Mouse (Mus musculus): ENCODE data around the gene Pcdh19.
A peak's percentile ranks its signal among the peaks of the same experiment; 100 is the strongest.

The Pcdh19 gene

GRCm38 (mm10) chrX:133657308-133658302 lies 31.2 kb downstream of the Pcdh19 start:
- DNase-seq (ENCODE audit: extremely low read depth, low read depth, low spot score): no peak

- no peak for DNase-seq (ENCODE audit: extremely low read depth, low read depth, low spot score)
Observed at GRCm38 (mm10) chrX:133655876-133656538, 32.8 kb downstream of the Pcdh19 start.

GRCm38 (mm10) chrX:133655196-133655595 lies 33.6 kb downstream of the Pcdh19 start:
- DNase-seq (ENCODE audit: extremely low read depth, low read depth, low spot score): no peak

GRCm38 (mm10) chrX:133653071-133653470 lies 35.7 kb downstream of the Pcdh19 start:
- no peak for DNase-seq (ENCODE audit: extremely low read depth, low read depth, low spot score)

DNA sequence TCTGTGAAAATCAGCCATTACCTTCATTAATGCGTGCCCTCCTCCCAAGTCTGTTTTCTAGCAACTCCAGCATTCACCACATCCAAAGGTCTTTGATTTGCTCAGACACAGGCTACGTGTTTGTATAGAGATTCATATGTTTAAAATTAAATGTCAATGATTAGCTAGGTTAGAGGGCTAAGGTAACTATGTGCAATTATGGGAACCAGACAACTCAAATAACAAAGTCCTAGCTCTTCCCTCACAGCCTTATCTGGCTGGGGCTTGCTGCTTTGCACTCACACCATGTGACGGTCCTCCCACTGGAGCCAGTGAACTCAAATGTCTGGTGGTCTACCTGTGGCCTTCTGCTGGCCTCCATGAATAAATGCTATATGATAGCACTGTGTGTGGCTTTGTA lies 38.4 kb downstream of the Pcdh19 start:
- no peak for DNase-seq (ENCODE audit: extremely low read depth, low read depth, low spot score)

DNA sequence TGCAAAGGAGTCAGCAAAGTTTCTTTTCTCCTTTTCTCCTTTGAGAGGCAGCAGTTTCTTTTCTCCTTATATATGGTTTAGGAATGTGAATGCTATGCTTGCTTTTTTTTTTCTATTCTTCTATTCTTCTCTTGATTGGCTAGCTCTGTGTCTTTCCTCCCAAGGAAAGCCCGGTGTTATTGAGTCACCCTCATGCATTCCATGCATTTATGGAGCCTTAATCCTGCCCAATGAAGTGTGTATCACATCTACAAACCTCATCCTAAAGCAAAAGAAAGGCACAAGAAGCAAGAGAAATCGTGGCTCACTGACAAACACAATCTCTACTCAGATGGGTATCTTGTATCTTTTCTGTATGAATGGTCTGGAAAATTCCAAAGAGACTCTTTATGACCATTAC lies 41.0 kb downstream of the Pcdh19 start:
- DNase-seq (ENCODE audit: extremely low read depth, low read depth, low spot score): no peak

DNA sequence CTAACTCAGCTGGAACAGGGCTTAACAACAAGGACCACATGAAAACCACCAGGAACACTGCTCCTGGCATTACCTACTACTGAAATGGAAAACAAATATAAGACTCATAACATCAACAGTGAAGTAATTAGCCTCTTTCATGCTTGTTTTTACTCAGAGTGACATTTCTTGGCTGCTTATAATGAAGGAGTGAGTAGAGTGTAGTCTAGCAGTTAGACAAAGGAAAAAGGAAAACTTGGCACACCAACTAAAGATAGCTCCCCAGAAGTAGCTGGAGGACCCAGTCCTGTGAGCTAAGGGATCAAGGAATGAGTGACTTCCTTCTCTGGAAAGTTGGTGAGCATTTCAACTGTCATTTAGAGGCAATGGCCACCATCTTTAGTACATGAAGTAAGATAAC lies 49.3 kb downstream of the Pcdh19 start:
- DNase-seq (ENCODE audit: extremely low read depth, low read depth, low spot score): no peak

DNA sequence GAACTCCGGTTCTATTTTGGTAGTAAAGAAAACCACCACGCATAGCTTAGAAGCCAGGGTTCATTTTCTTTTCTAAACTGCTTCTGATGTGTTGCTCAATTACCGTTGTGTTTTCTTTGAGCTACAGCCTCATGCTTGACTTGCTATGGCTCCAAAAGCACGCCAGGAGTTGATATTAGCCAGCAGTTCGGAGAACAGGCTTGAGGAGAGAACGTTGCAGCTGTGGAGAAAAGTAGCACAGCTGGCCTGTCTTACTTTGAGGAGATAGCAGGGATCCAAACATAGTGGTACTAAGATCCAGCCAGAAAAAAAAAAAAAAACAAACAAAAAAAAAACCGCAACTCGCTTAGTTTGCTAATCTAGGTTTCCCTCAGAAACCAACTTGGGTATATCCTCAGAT lies 59.2 kb downstream of the Pcdh19 start:
- no peak for DNase-seq (ENCODE audit: extremely low read depth, low read depth, low spot score)

DNA sequence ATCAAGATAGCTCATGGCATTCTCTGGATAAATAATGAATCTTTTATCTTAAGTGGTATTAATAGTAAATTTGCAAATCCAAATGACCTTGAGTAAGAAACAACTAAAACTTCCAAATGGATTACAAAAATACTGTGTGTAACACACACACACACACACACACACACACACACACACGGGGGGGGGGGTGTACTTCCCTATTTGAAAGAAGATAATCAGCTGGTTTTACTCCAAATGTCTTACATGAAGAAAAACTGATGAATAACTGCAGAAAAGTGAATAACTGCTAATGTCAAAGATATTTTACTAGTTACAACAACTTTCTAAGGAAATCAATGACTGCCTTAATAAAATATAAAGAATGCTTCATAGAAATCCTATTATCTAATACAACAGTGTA lies 70.6 kb downstream of the Pcdh19 start:
- no peak for DNase-seq (ENCODE audit: extremely low read depth, low read depth, low spot score)

GRCm38 (mm10) chrX:133605828-133606227 lies 83.0 kb downstream of the Pcdh19 start:
- no peak for DNase-seq (ENCODE audit: extremely low read depth, low read depth, low spot score)

- DNase-seq (ENCODE audit: extremely low read depth, low read depth, low spot score): peak; percentile 8
Observed at GRCm38 (mm10) chrX:133604272-133604671, 84.5 kb downstream of the Pcdh19 start.

DNA sequence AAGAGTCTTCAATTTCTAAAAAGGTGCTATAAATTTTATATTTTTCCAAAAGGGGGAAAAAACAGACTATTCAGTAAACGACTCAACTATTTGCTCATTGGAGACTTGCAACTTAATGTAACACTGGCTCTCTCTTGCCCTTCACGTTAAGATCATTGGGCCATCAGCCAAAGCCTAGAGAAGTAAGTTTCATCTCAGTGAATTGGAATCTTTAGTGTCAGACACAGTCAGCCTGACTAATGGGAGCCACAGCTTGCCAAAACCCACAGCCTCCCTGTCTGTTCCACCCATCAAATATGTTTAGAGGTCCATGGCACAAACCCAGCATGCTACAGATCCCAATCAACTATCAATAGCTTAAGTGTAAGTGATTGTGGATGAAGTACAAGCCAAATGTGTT lies 86.7 kb downstream of the Pcdh19 start:
- DNase-seq (ENCODE audit: extremely low read depth, low read depth, low spot score): no peak

- no peak for DNase-seq (ENCODE audit: extremely low read depth, low read depth, low spot score)
Observed at GRCm38 (mm10) chrX:133601658-133602057, 87.1 kb downstream of the Pcdh19 start.

DNA sequence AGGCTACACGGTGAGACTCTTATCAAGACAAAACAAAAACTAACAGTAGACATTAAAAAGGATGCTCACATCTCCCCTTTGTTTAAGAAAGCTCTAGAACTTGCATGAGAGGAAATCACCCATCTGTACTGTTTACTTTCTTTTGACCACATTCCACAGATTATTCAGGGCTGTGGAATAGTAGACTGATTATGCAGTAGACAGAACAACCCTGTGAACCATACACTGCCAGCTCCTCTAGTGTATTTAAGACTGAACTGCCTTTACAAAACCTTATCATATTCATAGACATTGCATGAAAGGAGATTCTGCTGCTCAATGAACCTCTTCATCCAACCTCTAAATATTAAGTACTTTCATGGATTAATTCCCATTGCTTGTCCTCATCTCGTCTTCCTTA lies 87.6 kb downstream of the Pcdh19 start:
- no peak for DNase-seq (ENCODE audit: extremely low read depth, low read depth, low spot score)

GRCm38 (mm10) chrX:133575601-133576382 lies 113.0 kb downstream of the Pcdh19 start:
- DNase-seq (ENCODE audit: extremely low read depth, low read depth, low spot score): no peak

- no peak for DNase-seq (ENCODE audit: extremely low read depth, low read depth, low spot score)
Observed at GRCm38 (mm10) chrX:133565355-133565754, 123.4 kb downstream of the Pcdh19 start.

Data from fat pad, adult 2 months (tissue).